Mouse (Mus musculus): Measurements from ENCODE around the gene Fam207a.
A peak's percentile ranks its signal among the peaks of the same experiment; 100 is the strongest.

Fam207a gene

DNA sequence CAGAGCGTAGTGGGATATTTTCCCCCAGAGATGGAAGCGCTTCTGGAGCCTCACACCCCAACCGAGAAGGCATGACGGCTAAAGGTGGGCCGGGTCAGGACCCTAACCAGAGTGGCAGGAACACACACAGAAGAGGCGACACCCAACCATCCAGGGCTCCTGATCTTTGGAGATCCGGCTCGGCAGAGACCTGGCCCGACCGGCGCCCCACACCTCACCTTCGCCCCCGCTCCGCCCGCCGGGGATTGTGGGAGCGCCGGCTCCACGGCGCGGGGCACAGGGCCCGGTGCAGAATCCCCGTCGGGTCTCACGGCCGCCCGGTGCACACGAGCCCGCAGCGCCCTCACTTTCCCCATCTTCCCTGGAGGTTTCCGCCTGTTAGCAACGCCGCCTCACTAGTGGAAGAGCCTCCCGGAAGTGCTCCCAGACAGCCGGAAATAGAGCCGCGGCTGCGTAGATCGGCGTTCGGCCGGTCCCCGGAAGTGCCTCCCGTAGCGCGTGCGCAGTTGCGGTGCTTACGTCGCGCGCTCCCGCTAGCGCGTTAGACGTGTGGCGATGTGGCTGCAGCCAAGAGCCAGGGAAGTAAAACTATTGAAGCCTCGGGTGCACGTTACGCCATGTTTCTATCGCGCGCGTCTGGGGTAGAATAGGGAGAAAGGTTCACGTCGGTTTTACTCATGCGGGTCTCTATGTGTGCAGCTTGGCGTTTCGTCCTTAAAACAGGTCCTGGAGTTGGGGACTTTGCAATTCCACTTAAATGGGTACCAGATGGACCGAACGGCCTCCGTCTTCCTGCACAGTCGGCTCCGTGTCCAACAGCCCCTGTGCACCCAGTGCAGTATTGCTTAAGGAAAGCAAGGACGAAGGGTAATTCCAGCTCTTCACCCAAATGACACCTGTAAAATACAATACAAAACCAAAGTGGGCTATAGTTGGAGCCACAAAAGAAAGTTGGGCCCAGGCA lies at the start of gene Fam207a:
TSS of gene Fam207a (minus strand) at position 401 of the 964 bp plus-strand sequence.
- peak; percentile 97 for DNase-seq (ENCODE audit: low read depth, low spot score)

DNA sequence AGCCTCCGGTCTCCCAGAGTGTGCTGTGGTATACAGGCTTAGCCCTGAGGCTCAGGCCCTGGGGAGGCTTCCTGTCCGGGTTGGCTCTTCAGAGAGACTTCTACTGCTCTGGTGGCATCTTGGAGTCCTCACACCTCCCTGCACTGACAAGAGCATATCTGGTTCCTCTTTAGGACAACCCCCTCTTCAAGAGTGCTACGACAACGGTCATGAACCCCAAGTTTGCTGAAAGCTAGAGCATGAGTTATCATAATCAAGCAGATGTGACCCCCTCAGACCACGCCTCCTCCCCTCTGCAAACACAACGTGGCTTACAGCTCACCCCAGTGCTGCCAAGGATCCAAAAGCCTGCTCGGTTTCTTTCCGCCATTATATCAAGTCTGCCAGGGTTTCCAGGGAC lies 49.4 kb upstream of the Fam207a start:
- DNase-seq (ENCODE audit: low read depth, low spot score), result no peak

DNA sequence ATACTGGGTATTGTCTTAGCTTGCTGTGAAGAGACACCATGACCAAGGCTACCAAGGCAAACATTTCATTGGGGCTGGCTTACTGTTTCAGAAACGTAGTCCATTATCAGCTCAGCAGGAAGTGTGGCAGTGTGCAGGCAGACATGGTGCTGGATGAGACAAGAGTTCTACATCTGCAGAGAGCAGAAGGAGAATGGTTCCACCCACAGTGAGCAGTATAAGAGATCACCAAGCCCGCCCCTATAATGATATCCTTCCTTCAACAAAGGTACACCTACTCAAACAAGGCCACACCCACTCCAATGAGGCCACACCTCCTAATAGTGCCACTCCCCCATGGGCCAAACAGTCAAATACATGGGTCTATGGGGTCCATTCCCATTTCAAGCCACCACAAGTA lies 45.9 kb upstream of the Fam207a start:
- DNase-seq (ENCODE audit: low read depth, low spot score), result peak; percentile 20

DNA sequence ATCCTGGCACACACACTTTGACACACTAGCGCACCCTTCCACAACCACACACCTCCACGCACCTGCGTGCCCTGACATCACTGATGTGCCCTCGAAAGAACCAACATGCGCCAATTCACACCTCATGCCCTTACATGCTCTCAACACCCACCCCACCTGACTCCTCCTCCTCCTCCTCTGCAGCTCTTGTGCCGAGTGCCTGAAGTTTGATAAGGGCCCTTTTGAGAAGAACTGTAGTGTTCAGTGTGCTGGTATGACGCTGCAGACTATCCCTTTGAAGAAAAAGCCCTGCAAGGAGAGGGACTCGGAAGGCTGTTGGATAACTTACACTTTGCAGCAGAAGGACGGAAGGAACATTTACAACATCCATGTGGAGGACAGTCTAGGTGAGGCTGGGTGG lies 45.2 kb upstream of the Fam207a start:
- DNase-seq (ENCODE audit: low read depth, low spot score), result no peak

DNA sequence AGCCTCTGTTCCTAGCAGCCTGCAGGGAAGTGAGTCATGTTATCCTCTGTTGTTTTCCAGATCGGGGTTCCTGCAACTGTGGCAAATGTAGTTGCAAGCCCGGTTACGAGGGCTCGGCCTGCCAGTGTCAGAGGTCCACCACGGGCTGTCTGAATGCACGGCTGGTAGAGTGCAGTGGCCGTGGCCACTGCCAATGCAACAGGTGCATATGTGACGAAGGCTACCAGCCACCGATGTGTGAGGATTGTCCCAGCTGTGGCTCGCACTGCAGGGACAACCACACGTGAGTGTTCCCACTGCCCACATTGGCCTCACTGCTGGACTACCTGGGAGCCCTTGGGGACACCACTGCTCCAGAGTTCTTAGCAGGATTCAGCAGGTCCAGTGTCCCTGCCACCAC lies 44.5 kb upstream of the Fam207a start:
- DNase-seq (ENCODE audit: low read depth, low spot score), result no peak

DNA sequence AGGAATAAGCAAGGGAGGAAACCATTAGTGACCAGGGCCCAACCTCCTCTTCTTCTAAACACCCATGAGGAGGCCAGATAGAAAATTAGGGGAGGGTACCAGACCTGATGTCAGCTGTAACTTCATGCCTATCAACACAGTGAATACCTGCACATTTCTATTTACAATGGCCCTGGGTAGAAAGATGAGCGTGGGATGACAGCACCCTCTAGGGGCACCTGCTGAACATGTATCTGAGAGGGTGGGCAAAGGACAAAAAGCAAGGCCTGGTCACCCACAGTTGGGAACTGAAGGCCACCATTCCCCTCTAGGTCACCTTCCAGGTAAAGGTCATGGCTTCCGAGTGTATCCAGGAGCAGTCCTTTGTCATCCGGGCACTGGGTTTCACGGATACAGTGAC lies 42.1 kb upstream of the Fam207a start:
- no peak for DNase-seq (ENCODE audit: low read depth, low spot score)

DNA sequence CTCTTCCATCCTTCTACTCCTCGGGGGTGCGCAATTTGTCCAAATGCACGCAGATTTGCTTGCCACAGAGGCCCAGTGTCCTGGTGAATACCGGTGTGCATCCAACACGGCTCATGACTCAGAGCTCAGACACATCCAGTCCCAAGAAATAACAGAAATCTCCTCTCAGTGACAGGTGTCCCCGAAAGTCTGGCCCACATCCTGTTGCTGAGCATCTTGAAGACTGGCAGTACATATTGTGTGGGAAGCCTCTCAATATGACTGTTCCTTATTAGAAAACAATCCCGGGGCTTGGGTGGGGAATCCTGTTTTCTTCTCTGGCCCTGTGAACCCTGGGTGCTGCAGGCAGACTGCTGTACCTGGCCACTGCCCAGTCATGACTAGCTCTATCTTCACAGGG lies 41.0 kb upstream of the Fam207a start:
- DNase-seq (ENCODE audit: low read depth, low spot score), result no peak

DNA sequence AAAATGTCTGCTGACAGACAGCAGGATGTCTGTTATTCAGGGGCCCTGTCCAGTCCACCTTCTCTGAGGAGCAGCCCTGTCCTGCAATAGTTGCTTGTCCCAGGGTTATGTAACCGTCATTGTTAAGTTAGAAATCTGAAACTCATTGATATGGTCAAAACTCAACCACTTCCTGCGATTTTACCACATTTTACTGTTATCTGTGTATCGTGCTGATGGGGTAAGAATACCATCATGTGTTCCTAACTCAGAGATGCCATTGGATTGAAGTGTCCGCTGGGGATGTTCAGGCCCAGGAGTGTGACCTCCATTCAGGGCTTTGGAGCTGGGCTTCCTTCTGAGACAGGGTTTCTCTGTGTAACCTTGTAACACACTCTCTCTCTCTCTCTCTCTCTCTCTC lies 39.3 kb upstream of the Fam207a start:
- no peak for DNase-seq (ENCODE audit: low read depth, low spot score)

DNA sequence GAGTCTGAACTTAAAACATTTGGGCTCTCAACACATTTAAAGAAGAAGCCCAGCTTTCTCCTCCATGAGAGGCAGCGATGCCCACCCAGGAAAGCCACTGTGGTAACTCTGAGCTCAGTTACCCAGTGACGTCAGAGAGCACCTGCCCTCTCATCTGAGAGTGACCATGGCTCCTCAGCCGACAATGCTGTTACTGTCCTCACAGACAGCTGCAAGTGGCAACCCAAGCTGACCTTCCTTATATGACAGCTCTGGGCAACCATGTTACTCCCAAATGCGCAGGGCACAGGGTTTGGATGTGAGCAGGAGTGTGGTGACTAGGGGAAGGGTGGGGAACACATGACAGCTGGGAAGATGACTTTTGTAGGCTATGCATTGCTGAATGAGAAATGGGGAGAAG lies 37.7 kb upstream of the Fam207a start:
- no peak for DNase-seq (ENCODE audit: low read depth, low spot score)

DNA sequence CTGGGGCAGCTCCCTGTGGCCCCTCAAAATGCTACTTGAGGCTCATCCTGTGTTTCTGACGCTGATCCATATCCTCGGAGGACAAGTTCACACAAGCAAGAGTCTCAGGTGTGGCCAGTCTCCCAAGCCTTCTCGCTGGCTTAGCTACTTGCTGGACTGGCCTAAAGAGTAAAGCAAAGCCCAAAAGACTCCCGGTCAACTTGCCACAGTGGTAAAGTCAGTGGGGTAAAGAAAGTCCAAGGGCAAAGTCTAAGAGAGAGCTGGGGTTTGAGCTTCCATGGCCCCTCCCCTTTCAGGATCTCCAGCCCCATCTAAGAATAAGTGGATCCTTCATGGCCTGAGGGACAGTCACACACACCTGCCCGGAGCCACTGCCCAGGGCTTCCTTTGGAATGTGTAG lies 36.6 kb upstream of the Fam207a start:
- no peak for DNase-seq (ENCODE audit: low read depth, low spot score)

DNA sequence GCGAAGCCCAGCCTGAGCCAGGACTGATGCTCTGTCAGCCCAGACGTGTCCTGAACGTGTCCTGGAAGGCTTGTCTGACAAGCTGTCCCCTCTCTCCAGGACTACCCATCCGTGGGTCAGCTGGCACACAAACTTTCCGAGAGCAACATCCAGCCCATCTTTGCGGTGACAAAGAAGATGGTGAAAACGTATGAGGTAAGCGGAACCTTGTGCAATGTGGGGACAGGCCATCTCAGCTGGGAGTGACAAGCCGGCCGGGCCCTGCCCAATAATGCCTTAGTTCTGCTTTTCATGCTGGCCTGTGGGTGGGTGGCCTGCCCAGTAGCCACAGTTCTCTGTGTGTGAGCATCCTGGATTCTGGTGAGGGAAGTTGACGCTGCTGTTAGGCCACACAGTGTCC lies 35.3 kb upstream of the Fam207a start:
- DNase-seq (ENCODE audit: low read depth, low spot score), result no peak

DNA sequence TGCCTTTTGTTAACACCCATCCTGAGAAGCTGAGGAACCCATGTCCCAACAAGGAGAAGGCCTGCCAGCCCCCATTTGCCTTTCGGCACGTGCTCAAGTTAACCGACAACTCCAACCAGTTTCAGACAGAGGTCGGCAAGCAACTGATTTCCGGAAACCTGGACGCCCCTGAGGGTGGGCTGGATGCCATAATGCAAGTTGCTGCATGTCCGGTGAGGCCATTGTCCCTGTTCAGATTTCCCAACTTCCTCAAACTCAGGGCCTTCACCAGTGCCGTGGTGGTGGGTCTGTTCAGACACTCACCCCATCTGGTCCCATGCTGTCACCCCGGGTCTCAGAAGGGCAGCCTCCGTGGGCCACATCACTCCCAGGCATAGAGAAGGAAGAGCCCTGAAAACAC lies 33.0 kb upstream of the Fam207a start:
- no peak for DNase-seq (ENCODE audit: low read depth, low spot score)

DNA sequence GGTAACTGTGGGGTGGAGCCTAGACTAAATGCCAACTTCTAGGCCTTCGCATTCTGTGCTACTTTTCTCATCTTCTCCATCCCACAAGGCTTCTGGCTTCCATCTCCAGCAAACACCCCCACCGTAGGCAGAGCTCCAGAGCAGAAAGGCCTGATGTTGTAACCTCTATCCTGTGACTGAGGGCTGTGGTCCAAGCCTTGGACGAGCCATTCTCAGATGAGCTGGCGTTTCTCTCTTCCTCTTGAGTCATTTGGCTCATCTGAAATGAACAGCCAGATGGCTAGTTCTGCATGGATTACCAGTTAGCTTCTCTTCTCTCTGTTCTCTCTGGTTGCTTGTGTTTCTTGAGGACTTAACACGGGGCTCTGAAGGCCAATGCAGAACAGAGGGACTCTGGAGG lies 29.3 kb upstream of the Fam207a start:
- no peak for DNase-seq (ENCODE audit: low read depth, low spot score)

DNA sequence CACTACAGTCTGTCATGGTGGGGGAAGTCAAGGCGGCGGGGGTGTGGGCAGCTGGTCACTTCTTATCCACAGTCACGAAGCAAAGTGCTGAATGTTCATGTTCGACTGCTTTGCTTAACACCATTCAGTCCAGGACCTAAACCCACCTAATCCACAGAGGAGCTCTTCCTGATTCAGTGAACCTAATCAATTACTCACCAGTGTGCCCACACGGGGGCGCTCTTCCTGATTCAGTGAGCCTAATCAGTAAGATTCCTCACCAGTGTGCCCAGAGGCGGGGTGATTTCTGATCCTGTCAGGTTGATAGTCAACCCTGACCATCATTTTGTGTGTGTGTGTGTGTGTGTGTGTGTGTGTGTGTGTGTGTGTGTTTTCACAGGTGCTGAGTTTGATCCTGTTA lies 27.6 kb upstream of the Fam207a start:
- peak; percentile 89 for DNase-seq (ENCODE audit: low read depth, low spot score)

DNA sequence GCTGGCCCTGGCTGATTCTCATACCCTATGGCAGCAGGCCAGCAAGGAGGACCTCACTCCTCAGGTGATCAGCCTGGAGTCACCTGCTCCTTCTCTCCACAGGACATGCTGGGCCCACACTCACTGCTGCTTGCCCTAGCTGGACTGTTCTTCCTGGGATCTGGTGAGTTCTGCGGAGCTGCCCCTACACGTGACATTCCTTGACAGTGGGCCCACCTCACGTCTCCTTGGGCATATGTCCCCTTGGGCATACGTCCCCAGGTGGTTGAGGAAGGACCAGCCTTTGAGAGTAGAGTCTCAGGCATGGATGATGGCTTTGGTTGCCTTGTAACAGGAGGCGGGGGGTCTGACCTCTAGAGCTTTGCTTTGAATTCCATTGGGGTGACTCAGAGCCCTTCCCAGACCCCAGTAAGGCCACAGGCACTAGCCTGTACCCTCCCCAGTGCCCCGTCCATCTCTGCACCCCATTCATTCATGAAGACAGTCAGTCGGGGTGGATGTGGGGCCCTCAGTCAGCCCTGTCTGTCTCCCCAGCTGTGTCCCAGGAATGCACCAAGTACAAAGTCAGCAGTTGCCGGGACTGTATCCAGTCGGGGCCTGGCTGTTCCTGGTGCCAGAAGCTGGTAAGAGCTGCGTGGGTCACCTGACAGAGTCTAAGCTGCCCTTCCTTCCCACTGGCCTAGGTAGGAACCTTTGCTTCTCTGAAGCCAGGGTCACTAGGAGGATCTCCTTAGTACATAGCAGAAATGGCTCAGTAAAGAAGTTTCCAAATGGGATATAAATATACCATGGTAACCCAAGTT lies 26.5 kb upstream of the Fam207a start:
- no peak for DNase-seq (ENCODE audit: low read depth, low spot score)

DNA sequence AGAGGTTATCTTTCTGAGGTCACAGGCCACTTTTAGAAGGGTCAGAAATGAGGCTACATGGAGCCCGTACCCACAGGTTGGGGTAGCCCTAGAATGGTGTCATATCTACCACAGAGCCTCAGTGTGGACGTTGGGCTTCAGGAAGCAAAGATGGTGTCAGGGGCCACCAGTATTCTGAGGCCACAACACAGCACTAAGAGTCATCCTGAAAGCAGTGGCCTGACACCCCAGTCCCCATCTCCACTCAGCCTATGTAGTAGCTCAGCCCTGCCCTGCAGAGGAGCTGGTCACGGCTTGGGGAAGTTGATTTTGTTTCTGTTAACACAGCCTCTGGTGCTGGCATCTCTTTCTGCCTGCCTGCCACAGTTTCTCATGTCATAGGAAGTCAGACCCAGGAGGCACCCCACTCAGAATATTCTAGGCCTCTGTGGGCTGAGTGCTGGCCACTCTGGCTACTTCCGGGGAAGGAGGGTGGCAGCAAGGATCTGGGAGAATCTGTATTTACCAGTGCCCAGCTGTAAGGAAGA lies 25.1 kb upstream of the Fam207a start:
- DNase-seq (ENCODE audit: low read depth, low spot score), result no peak

DNA sequence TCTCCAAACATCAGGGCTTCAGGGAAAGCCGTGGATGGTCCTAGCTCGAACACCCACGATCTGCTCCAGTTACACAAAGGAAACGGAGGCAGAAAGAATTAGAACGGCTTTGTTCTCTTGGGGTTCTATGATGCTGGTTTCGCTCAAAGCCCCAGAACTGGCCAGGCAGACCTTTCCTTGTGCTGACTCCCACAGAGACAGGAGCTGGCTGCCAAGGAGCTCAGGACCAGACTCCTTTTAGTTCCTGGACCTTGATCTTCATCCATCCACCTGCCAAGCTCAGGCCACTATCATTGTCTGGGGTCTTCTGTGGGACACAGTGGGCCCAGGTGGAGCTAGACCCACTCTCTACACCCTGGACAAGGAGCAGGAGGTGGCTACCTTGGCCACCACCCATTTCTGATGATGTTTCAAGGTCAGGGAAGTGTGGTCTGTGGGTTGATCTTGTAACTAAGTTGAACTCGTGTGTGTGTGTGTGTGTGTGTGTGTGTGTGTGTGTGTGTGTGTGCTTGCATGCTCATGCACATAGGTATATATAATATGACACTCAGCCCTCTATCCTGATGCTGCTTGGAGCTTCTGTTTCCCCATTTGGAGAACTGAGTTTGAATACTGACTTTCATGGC lies 23.8 kb upstream of the Fam207a start:
- DNase-seq (ENCODE audit: low read depth, low spot score), result no peak

DNA sequence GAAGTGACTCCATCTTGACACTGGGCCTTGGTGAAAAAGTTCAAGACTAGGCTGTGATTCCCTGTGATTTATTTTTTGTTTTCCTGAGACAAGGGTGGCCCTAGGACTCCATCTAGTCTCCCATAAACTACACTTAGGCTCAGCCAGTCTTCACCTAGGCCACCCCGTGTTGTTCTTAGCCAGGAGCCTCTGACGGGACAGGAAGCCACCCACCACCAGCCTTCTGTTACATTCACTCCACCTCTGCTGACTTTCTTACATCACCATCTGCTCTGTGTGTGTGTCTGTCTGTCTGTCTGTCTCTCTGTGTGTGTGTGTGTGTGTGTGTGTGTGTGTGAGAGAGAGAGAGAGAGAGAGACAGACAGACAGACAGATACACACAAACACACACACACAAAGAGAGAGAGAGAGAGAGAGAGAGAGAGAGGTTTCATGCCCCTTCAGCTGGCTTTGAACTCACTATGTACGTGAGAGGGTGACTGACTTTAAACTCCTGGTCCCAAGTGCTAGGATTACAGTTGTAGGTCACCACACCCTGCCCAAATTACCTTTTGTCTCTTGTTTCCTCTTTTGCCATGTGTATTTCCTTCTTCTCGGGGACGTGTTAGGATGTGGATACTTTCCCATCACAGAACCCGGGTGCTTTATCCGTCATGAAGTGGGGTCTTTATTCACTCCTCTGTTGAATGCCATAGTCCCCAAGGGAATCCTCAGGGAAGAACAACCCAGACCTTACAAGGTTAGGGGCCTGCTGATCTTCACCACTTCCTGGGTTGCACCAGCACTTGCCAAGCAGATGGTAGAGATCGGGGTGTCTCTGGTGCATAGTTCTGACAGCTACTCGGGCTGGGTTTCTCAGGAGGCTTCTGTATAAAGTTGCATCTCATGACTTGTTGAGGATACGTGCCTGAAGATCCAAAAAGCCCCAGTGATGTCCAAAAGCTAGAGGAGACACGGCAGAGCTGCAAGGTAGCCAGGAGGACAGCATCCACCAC lies 21.9 kb upstream of the Fam207a start:
- DNase-seq (ENCODE audit: low read depth, low spot score), result no peak

DNA sequence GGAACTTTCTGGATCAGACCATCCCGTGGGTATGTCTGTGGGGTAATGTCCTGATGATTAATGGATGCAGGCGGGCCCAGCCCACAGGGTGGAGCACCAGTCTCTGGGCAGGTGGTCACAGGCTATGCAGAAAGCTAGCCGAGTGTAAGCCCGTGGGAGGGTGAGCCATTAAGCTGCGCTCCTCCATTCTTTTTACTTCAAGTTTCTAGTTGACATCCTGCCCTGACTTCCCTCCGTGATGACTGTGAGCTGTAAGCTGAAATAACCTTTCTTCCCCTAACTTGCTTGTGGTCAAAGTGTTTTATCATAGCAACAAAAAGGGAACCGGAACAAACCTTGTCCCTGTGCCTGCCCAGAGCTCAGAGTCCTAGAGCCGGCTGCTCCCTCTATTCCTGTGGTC lies 21.1 kb upstream of the Fam207a start:
- DNase-seq (ENCODE audit: low read depth, low spot score), result no peak

DNA sequence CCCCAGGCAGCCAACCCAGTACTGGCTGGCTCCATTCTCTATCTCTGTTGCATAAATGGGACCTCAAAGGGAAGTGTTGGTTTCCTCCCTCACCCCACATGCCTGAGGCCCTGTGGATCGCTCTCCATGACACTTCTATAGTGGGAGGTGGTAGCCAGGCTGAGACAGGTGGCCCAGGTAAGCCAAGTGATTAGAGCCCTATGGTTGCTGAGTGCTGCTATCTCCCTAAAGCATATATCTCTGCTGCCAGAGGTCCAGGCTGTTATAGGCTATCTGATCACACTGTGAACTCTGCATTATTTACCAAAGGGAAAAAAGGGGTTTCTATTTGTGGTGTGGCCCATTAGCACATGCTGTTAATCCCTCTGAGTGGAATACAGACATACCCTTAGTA lies 16.4 kb upstream of the Fam207a start:
- no peak for DNase-seq (ENCODE audit: low read depth, low spot score)
